Mouse (Mus musculus) kidney, embryonic 14.5 days (tissue): ENCODE measurements around the gene Cisd1. TPM values are rescaled to one million over a fixed set of nuclear protein-coding genes. Genes with fewer than 3 reads are reported as not detected.
"Not testable (repeated sequence)": the region's sequence is repeated elsewhere in the genome, so short reads cannot be mapped to it uniquely, and the experiment has no call there.

Experiments
- ATAC-seq: fragments of 200-750 bp; cut with Nextera tagmentation; 2 replicates; pipeline ENCODE4 v1.8.0; 2017; ENCODE audit warnings: moderate number of reproducible peaks, mild to moderate bottlenecking, moderate TSS enrichment, moderate library complexity; ENCODE audit not compliant: low FRiP score, low TSS enrichment
- H3K27ac ChIP-seq: fragments of 300-500 bp; sonication (generic); 2 replicates; pipeline ENCODE4 v1.5.1; 2014; ENCODE audit warnings: low read depth, mild to moderate bottlenecking, low read length, moderate library complexity, mixed read lengths
- H3K27me3 ChIP-seq: fragments of 300-500 bp; sonication (generic); 2 replicates; pipeline ENCODE4 v1.6.1; 2014; ENCODE audit warnings: mild to moderate bottlenecking, low read length; ENCODE audit not compliant: control insufficient read depth, insufficient read depth
- H3K36me3 ChIP-seq: fragments of 300-500 bp; sonication (generic); 2 replicates; pipeline ENCODE4 v1.6.1; 2014; ENCODE audit warnings: low read length, mixed read lengths; ENCODE audit not compliant: control insufficient read depth, insufficient read depth
- H3K4me1 ChIP-seq: fragments of 300-500 bp; sonication (generic); 2 replicates; pipeline ENCODE4 v1.6.1; 2014; ENCODE audit warnings: low read length, mixed read lengths; ENCODE audit not compliant: control insufficient read depth, insufficient read depth
- H3K4me2 ChIP-seq: fragments of 300-500 bp; sonication (generic); replicated peaks from 2 replicates; pipeline ENCODE4 v1.6.1; 2014; ENCODE audit warnings: low read depth, mild to moderate bottlenecking, low read length
- H3K4me3 ChIP-seq: fragments of 300-500 bp; sonication (generic); 2 replicates; pipeline ENCODE4 v1.5.1; 2014; ENCODE audit warnings: mild to moderate bottlenecking, low read length
- H3K9ac ChIP-seq: fragments of 300-500 bp; sonication (generic); 2 replicates; pipeline ENCODE4 v1.6.1; 2014; ENCODE audit warnings: low read depth, mild to moderate bottlenecking, low read length, moderate library complexity
- H3K9me3 ChIP-seq: fragments of 300-500 bp; sonication (generic); 2 replicates; pipeline ENCODE4 v1.6.1; 2016; ENCODE audit warnings: low read length; ENCODE audit not compliant: control insufficient read depth
- WGBS: fragments of 180-500 bp; shearing (Covaris S2); extraction: QIAGEN DNeasy Blood & Tissue Kit; methylation state at CpG from one replicate; pipeline ENCODE4 v1.1.7; 2014; 5-methylcytosine and 5-hydroxymethylcytosine counted together
- polyA plus RNA-seq: library from polyadenylated mRNA; unstranded; fragments of >200 nt; fragmentation: Nextera tagmentation; extraction: Ambion mirVana; gene quantifications from 2 replicates; pipeline ENCODE4 v1.2.1, GENCODE M21; 2014

Cisd1 gene
- 111 and 130 TPM in 2 replicates for polyA plus RNA-seq

GRCm38 (mm10) chr10:71344579-71345143, at the start of gene Cisd1:
Gene Cisd1, minus strand, starts transcription at chr10:71344954.
- H3K27me3 ChIP-seq: no peaks in the 10 kb centered on the region
- H3K27ac ChIP-seq: no peak within 1 kb of the TSS
- peak; percentile 78 for ATAC-seq
- peaks cover 17% of the 10 kb centered on the region; the same call in 1 of the 2 replicates for H3K4me1 ChIP-seq
- under 1% methylated on average over 60 of the region's 60 CpGs for WGBS
- H3K9me3 ChIP-seq: no peaks in the 10 kb centered on the region
- peak within 1 kb of the TSS; percentile 83 for H3K4me3 ChIP-seq
- H3K9ac ChIP-seq: peak within 1 kb of the TSS; percentile 78
- H3K4me2 ChIP-seq: peak within 1 kb of the TSS; percentile 78
- H3K36me3 ChIP-seq: no peaks in the 10 kb centered on the region

- Histone ChIP-seq H3K9ac (no peak overlapping the region), H3K9me3 (0 out of 2 replicates have a peak, but pooled peaks cover 6% of the 10 kb centered on the region), H3K36me3 (no peaks in the 10 kb centered on the region), H3K27ac (no peak overlapping the region), H3K4me3 (no peak overlapping the region), H3K27me3 (no peaks in the 10 kb centered on the region), H3K4me1 (0 out of 2 replicates have a peak, but pooled peaks cover 5% of the 10 kb centered on the region), H3K4me2 (no peak overlapping the region)
- WGBS: 93% methylated on average over 5 of the region's 5 CpGs
- no peak for ATAC-seq
Measured at GRCm38 (mm10) chr10:71389311-71389710, 44.6 kb upstream of the Cisd1 start.

GRCm38 (mm10) chr10:71384159-71385044, 39.6 kb upstream of the Cisd1 start:
- ATAC-seq: peak; percentile 82
- no peaks in the 10 kb centered on the region for H3K9me3 ChIP-seq
- H3K4me2 ChIP-seq: no peak overlapping the region
- WGBS: 39% methylated on average over 19 of the region's 19 CpGs
- H3K36me3 ChIP-seq: peaks cover 4% of the 10 kb centered on the region; the same call in 1 of the 2 replicates
- peaks cover 29% of the 10 kb centered on the region for H3K4me1 ChIP-seq
- no peak overlapping the region for H3K9ac ChIP-seq
- H3K4me3 ChIP-seq: no peak overlapping the region
- peak overlapping the region; percentile 42; the same call in 1 of the 2 replicates for H3K27ac ChIP-seq
- H3K27me3 ChIP-seq: no peaks in the 10 kb centered on the region

- H3K4me3 ChIP-seq, ATAC-seq, H3K36me3 ChIP-seq, H3K9ac ChIP-seq, H3K27me3 ChIP-seq, H3K4me2 ChIP-seq, H3K9me3 ChIP-seq: not testable (repeated sequence)
- peak overlapping the region; percentile 7; the same call in 1 of the 2 replicates for H3K27ac ChIP-seq
- 62% methylated on average over 6 of the region's 6 CpGs for WGBS
- peaks cover 29% of the 10 kb centered on the region for H3K4me1 ChIP-seq
Measured at GRCm38 (mm10) chr10:71383552-71383924, 38.8 kb upstream of the Cisd1 start.

GRCm38 (mm10) chr10:71382858-71383551, 38.3 kb upstream of the Cisd1 start:
- 29% methylated on average over 8 of the region's 8 CpGs for WGBS
- Histone ChIP-seq H3K27ac (peak overlapping the region; percentile 38; the same call in 1 of the 2 replicates), H3K36me3 (peaks cover 9% of the 10 kb centered on the region; the same call in 1 of the 2 replicates), H3K4me1 (peaks cover 29% of the 10 kb centered on the region), H3K4me3 (no peak overlapping the region), H3K9me3 (no peaks in the 10 kb centered on the region), H3K27me3 (no peaks in the 10 kb centered on the region), H3K4me2 (no peak overlapping the region), H3K9ac (no peak overlapping the region)
- no peak for ATAC-seq

- 53% methylated on average over 7 of the region's 7 CpGs for WGBS
- Histone ChIP-seq H3K27me3 (no peaks in the 10 kb centered on the region), H3K9ac (no peak overlapping the region), H3K4me3 (no peak overlapping the region), H3K4me2 (no peak overlapping the region), H3K36me3 (peaks cover 11% of the 10 kb centered on the region; the same call in 1 of the 2 replicates), H3K9me3 (no peaks in the 10 kb centered on the region), H3K4me1 (peaks cover 29% of the 10 kb centered on the region), H3K27ac (peak overlapping the region; percentile 67; the same call in 1 of the 2 replicates)
- no peak for ATAC-seq
Measured at GRCm38 (mm10) chr10:71382109-71382508, 37.4 kb upstream of the Cisd1 start.

GRCm38 (mm10) chr10:71381471-71382033, 36.8 kb upstream of the Cisd1 start:
- WGBS: 77% methylated on average over 29 of the region's 29 CpGs
- no peak overlapping the region for H3K4me3 ChIP-seq
- ATAC-seq: 0 out of 2 replicates have a peak, but pooled peaks have one; percentile 40
- no peak overlapping the region for H3K9ac ChIP-seq
- H3K36me3 ChIP-seq: peaks cover 13% of the 10 kb centered on the region; the same call in 1 of the 2 replicates
- H3K4me2 ChIP-seq: no peak overlapping the region
- H3K9me3 ChIP-seq: no peaks in the 10 kb centered on the region
- H3K27me3 ChIP-seq: no peaks in the 10 kb centered on the region
- H3K4me1 ChIP-seq: peaks cover 29% of the 10 kb centered on the region
- 0 out of 2 replicates have a peak overlapping the region, but pooled peaks have one; percentile 67 for H3K27ac ChIP-seq

GRCm38 (mm10) chr10:71380406-71380805, 35.7 kb upstream of the Cisd1 start:
- Histone ChIP-seq H3K27me3 (no peaks in the 10 kb centered on the region), H3K9me3 (no peaks in the 10 kb centered on the region), H3K9ac (no peak overlapping the region), H3K36me3 (peaks cover 13% of the 10 kb centered on the region; the same call in 1 of the 2 replicates), H3K4me3 (no peak overlapping the region), H3K27ac (no peak overlapping the region), H3K4me1 (peaks cover 29% of the 10 kb centered on the region), H3K4me2 (no peak overlapping the region)
- ATAC-seq: no peak
- WGBS: 96% methylated on average over 7 of the region's 7 CpGs
